Mouse (Mus musculus) ES-E14 (cell line): ENCODE data around the gene Mdfi. TPM values are rescaled to one million over a fixed set of nuclear protein-coding genes. Genes with fewer than 3 reads are reported as not detected.

Experiments used
- DNase-seq: peaks from one replicate; pipeline ENCODE4 v3.0.0-alpha.2; 2013; ENCODE audit warnings: low read depth, low spot score
- H3K27ac ChIP-seq: 2 replicates; pipeline ENCODE4 v1.5.1; 2012; ENCODE audit warnings: low read depth, mild to moderate bottlenecking, low read length, moderate library complexity, mixed read lengths; ENCODE audit not compliant: poor library complexity, insufficient read depth, severe bottlenecking
- H3K36me3 ChIP-seq: 2 replicates; pipeline ENCODE4 v1.6.1; 2012; ENCODE audit warnings: mild to moderate bottlenecking, low read length, moderate library complexity, mixed read lengths; ENCODE audit not compliant: control insufficient read depth, poor library complexity, insufficient read depth, severe bottlenecking
- H3K4me1 ChIP-seq, 2 experiments: fragments of 150-350 bp in 1 of 2; sonication (generic) in 1 of 2; 2 replicates each; pipeline ENCODE4 v1.6.1; 2012; ENCODE audit warnings: low read length in 2 of 2, mild to moderate bottlenecking in 1 of 2, mixed read lengths in 1 of 2; ENCODE audit not compliant: control insufficient read depth in 2 of 2, insufficient read depth in 2 of 2, poor library complexity in 1 of 2
- H3K4me3 ChIP-seq, 2 experiments: fragments of 150-350 bp in 1 of 2; sonication (generic) in 1 of 2; 2 replicates each; pipeline ENCODE4 v1.5.1; 2012; ENCODE audit warnings: low read length in 2 of 2, low read depth in 1 of 2, mild to moderate bottlenecking in 1 of 2, mixed read lengths in 1 of 2; ENCODE audit not compliant: insufficient read depth in 1 of 2, poor library complexity in 1 of 2, severe bottlenecking in 1 of 2
- H3K9ac ChIP-seq: 2 replicates; pipeline ENCODE4 v1.6.1; 2012; ENCODE audit warnings: low read depth, mild to moderate bottlenecking, low read length, mixed read lengths; ENCODE audit not compliant: poor library complexity, insufficient read depth, severe bottlenecking
- H3K9me3 ChIP-seq: fragments of 150-350 bp; sonication (generic); 2 replicates; pipeline ENCODE4 v1.6.1; 2012; ENCODE audit warnings: low read depth, mild to moderate bottlenecking, low read length; ENCODE audit not compliant: control insufficient read depth, insufficient read depth
- CHD2 ChIP-seq: IDR thresholded peaks from 2 replicates; pipeline ENCODE4 v1.6.1; 2014; ENCODE audit warnings: mild to moderate bottlenecking, low read depth, low read length, inconsistent platforms
- HCFC1 ChIP-seq: IDR thresholded peaks from 2 replicates; pipeline ENCODE4 v1.6.1; 2012; ENCODE audit warnings: low read length, inconsistent platforms, borderline replicate concordance; ENCODE audit not compliant: insufficient read depth
- MAFK ChIP-seq: IDR thresholded peaks from 2 replicates; pipeline ENCODE4 v1.6.1; 2014; ENCODE audit warnings: mild to moderate bottlenecking, low read depth, low read length, inconsistent platforms; ENCODE audit not compliant: insufficient read depth
- ZC3H11A ChIP-seq: IDR thresholded peaks from 2 replicates; pipeline ENCODE4 v1.6.1; 2012; ENCODE audit warnings: low read depth, mild to moderate bottlenecking, inconsistent platforms, low read length, borderline replicate concordance
- ZNF384 ChIP-seq: IDR thresholded peaks from 2 replicates; pipeline ENCODE4 v1.6.1; 2012; ENCODE audit warnings: low read depth, low read length, inconsistent platforms
- in situ Hi-C, 2 experiments: fragments of 600-800 bp; cut with MboI; formaldehyde crosslinking; loops; one replicate each; pipeline ENCODE4 v1.15.1; 2025; ENCODE audit warnings: low sequenced_read_pairs in 2 of 2, inconsistent platforms in 1 of 2; ENCODE audit not compliant: unreplicated experiment in 2 of 2
- total RNA-seq: library from RNA; depleted of rRNA; stranded (reverse); fragments of 300-350 nt; gene quantifications from 2 replicates; pipeline ENCODE4 v1.2.3, GENCODE M21; 2012

Mdfi gene
- total RNA-seq, 1 experiment = 15.6 TPM

- H3K4me1 ChIP-seq = peaks cover 3 to 53% of the 10 kb centered on the region in 2 experiments
- no peak overlapping the region for H3K27ac ChIP-seq
- no peak for DNase-seq
- H3K9me3 ChIP-seq = no peaks in the 10 kb centered on the region
- TF ChIP-seq CHD2 (no peak), MAFK (no peak), ZC3H11A (no peak), HCFC1 (no peak), ZNF384 (no peak)
- no peak overlapping the region for H3K9ac ChIP-seq
- no peak overlapping the region for H3K4me3 ChIP-seq
- in situ Hi-C loops = no loop called here
- peaks cover 5% of the 10 kb centered on the region; the same call in 1 of the 2 replicates for H3K36me3 ChIP-seq
Observed at GRCm38 (mm10) chr17:47814496-47814895, 20.0 kb downstream of the Mdfi start.

GRCm38 (mm10) chr17:47813616-47814015, 20.9 kb downstream of the Mdfi start:
- Histone ChIP-seq H3K4me1 (peaks cover 2 to 53% of the 10 kb centered on the region in 2 experiments; a peak in 3 of 4 replicates), H3K9me3 (no peaks in the 10 kb centered on the region), H3K4me3 (no peak overlapping the region), H3K27ac (no peak overlapping the region), H3K36me3 (peaks cover 3% of the 10 kb centered on the region; the same call in 1 of the 2 replicates), H3K9ac (no peak overlapping the region)
- no peak for DNase-seq
- in situ Hi-C loops = no loop called here
- TF ChIP-seq HCFC1 (no peak), ZNF384 (no peak), ZC3H11A (no peak), CHD2 (no peak), MAFK (no peak)

GRCm38 (mm10) chr17:47812200-47812599, 22.3 kb downstream of the Mdfi start:
- TF ChIP-seq CHD2 (no peak), MAFK (no peak), ZC3H11A (no peak), ZNF384 (no peak), HCFC1 (no peak)
- in situ Hi-C loops = no loop called here
- peaks cover 1 to 48% of the 10 kb centered on the region in 2 experiments; a peak in 2 of 4 replicates for H3K4me1 ChIP-seq
- no peak for DNase-seq
- H3K9ac ChIP-seq = 0 out of 2 replicates have a peak overlapping the region, but pooled peaks have one; percentile 30
- peaks cover 3% of the 10 kb centered on the region; the same call in 1 of the 2 replicates for H3K36me3 ChIP-seq
- H3K9me3 ChIP-seq = no peaks in the 10 kb centered on the region
- H3K4me3 ChIP-seq = no peak overlapping the region
- H3K27ac ChIP-seq = no peak overlapping the region

GRCm38 (mm10) chr17:47811265-47811800, 23.2 kb downstream of the Mdfi start:
- H3K4me3 ChIP-seq = no peak overlapping the region; a peak in 1 of 4 replicates
- no peaks in the 10 kb centered on the region for H3K9me3 ChIP-seq
- H3K4me1 ChIP-seq = peaks cover 1 to 52% of the 10 kb centered on the region in 2 experiments; a peak in 2 of 4 replicates
- H3K36me3 ChIP-seq = peaks cover 3% of the 10 kb centered on the region; the same call in 1 of the 2 replicates
- no peak for DNase-seq
- TF ChIP-seq ZNF384 (no peak), ZC3H11A (no peak), MAFK (no peak), HCFC1 (no peak), CHD2 (no peak)
- no peak overlapping the region for H3K27ac ChIP-seq
- in situ Hi-C loops = no loop called here
- H3K9ac ChIP-seq = no peak overlapping the region; the same call in 1 of the 2 replicates

GRCm38 (mm10) chr17:47806230-47806629, 28.3 kb downstream of the Mdfi start:
- TF ChIP-seq ZC3H11A (no peak), HCFC1 (no peak), ZNF384 (no peak), CHD2 (no peak), MAFK (no peak)
- Histone ChIP-seq H3K9ac (no peak overlapping the region), H3K36me3 (no peaks in the 10 kb centered on the region), H3K4me3 (no peak overlapping the region), H3K9me3 (no peaks in the 10 kb centered on the region), H3K27ac (no peak overlapping the region), H3K4me1 (peaks cover 2 to 28% of the 10 kb centered on the region in 2 experiments; a peak in 2 of 4 replicates)
- no peak for DNase-seq
- in situ Hi-C loops = no loop called here
